Mouse (Mus musculus): ENCODE data around the gene Zfp335. TPM values are rescaled to one million over a fixed set of nuclear protein-coding genes. Genes with fewer than 3 reads are reported as not detected.

Zfp335 gene
- polyA plus RNA-seq, 1 experiment from 2014 or later, result 9.2 TPM

- Histone ChIP-seq H3K9me3 (replicated peaks; ENCODE audit: control insufficient read depth, low read length) (peaks cover 4% of the 10 kb centered on the region), H3K4me1 (ENCODE audit: control insufficient read depth, insufficient read depth, low read length) (peaks cover 11% of the 10 kb centered on the region), H3K4me2 (ENCODE audit: low read depth, low read length) (no peak overlapping the region), H3K36me3 (ENCODE audit: control insufficient read depth, insufficient read depth) (no peaks in the 10 kb centered on the region), H3K4me3 (ENCODE audit: low read length) (no peak overlapping the region), H3K27ac (ENCODE audit: low read length) (no peak overlapping the region), H3K9ac (ENCODE audit: low read length) (no peak overlapping the region), H3K27me3 (ENCODE audit: control insufficient read depth, insufficient read depth, low read length) (peaks cover 75% of the 10 kb centered on the region)
- 25% methylated on average over 13 of the region's 13 CpGs for WGBS
- no peak for ATAC-seq (replicated peaks; ENCODE audit: extremely low read depth, insufficient read depth, low FRiP score)
Observed at GRCm38 (mm10) chr2:164950501-164950900, 38.9 kb upstream of the Zfp335 start.

- Histone ChIP-seq H3K9ac (ENCODE audit: low read length) (no peak overlapping the region), H3K4me3 (ENCODE audit: low read length) (peak overlapping the region; percentile 34), H3K27ac (ENCODE audit: low read length) (no peak overlapping the region), H3K4me2 (ENCODE audit: low read depth, low read length) (peak overlapping the region; percentile 53), H3K4me1 (ENCODE audit: control insufficient read depth, insufficient read depth, low read length) (peaks cover 11% of the 10 kb centered on the region), H3K9me3 (replicated peaks; ENCODE audit: control insufficient read depth, low read length) (peaks cover 4% of the 10 kb centered on the region), H3K27me3 (ENCODE audit: control insufficient read depth, insufficient read depth, low read length) (peaks cover 73% of the 10 kb centered on the region), H3K36me3 (ENCODE audit: control insufficient read depth, insufficient read depth) (no peaks in the 10 kb centered on the region)
- ATAC-seq (replicated peaks; ENCODE audit: extremely low read depth, insufficient read depth, low FRiP score), result no peak
- 7% methylated on average over 25 of the region's 25 CpGs for WGBS
Observed at GRCm38 (mm10) chr2:164948962-164949361, 37.4 kb upstream of the Zfp335 start.

GRCm38 (mm10) chr2:164947930-164948329 is 36.4 kb upstream of the Zfp335 start:
- Histone ChIP-seq H3K27ac (ENCODE audit: low read length) (no peak overlapping the region), H3K4me2 (ENCODE audit: low read depth, low read length) (no peak overlapping the region), H3K27me3 (ENCODE audit: control insufficient read depth, insufficient read depth, low read length) (peaks cover 66% of the 10 kb centered on the region), H3K9ac (ENCODE audit: low read length) (no peak overlapping the region), H3K36me3 (ENCODE audit: control insufficient read depth, insufficient read depth) (no peaks in the 10 kb centered on the region), H3K9me3 (replicated peaks; ENCODE audit: control insufficient read depth, low read length) (peaks cover 4% of the 10 kb centered on the region), H3K4me3 (ENCODE audit: low read length) (no peak overlapping the region), H3K4me1 (ENCODE audit: control insufficient read depth, insufficient read depth, low read length) (peaks cover 8% of the 10 kb centered on the region)
- WGBS, result 5% methylated on average over 7 of the region's 7 CpGs
- no peak for ATAC-seq (replicated peaks; ENCODE audit: extremely low read depth, insufficient read depth, low FRiP score)

GRCm38 (mm10) chr2:164947506-164947905 is 35.9 kb upstream of the Zfp335 start:
- H3K4me1 ChIP-seq (ENCODE audit: control insufficient read depth, insufficient read depth, low read length), result peaks cover 7% of the 10 kb centered on the region
- H3K36me3 ChIP-seq (ENCODE audit: control insufficient read depth, insufficient read depth), result no peaks in the 10 kb centered on the region
- peaks cover 64% of the 10 kb centered on the region for H3K27me3 ChIP-seq (ENCODE audit: control insufficient read depth, insufficient read depth, low read length)
- no peak overlapping the region for H3K4me3 ChIP-seq (ENCODE audit: low read length)
- H3K9me3 ChIP-seq (replicated peaks; ENCODE audit: control insufficient read depth, low read length), result peaks cover 4% of the 10 kb centered on the region
- no peak overlapping the region for H3K4me2 ChIP-seq (ENCODE audit: low read depth, low read length)
- ATAC-seq (replicated peaks; ENCODE audit: extremely low read depth, insufficient read depth, low FRiP score), result no peak
- WGBS, result 43% methylated on average over 4 of the region's 4 CpGs
- H3K9ac ChIP-seq (ENCODE audit: low read length), result no peak overlapping the region
- H3K27ac ChIP-seq (ENCODE audit: low read length), result no peak overlapping the region

- Histone ChIP-seq H3K27ac (ENCODE audit: low read length) (no peak overlapping the region), H3K27me3 (ENCODE audit: control insufficient read depth, insufficient read depth, low read length) (peaks cover 41% of the 10 kb centered on the region), H3K4me1 (ENCODE audit: control insufficient read depth, insufficient read depth, low read length) (peaks cover 7% of the 10 kb centered on the region), H3K36me3 (ENCODE audit: control insufficient read depth, insufficient read depth) (no peaks in the 10 kb centered on the region), H3K4me2 (ENCODE audit: low read depth, low read length) (no peak overlapping the region), H3K9ac (ENCODE audit: low read length) (no peak overlapping the region), H3K9me3 (replicated peaks; ENCODE audit: control insufficient read depth, low read length) (no peaks in the 10 kb centered on the region), H3K4me3 (ENCODE audit: low read length) (no peak overlapping the region)
- no peak for ATAC-seq (replicated peaks; ENCODE audit: extremely low read depth, insufficient read depth, low FRiP score)
- WGBS, result 17% methylated on average over 5 of the region's 5 CpGs
Observed at GRCm38 (mm10) chr2:164942692-164943290, 31.2 kb upstream of the Zfp335 start.

- 24% methylated on average over 10 of the region's 10 CpGs for WGBS
- no peak for ATAC-seq (replicated peaks; ENCODE audit: extremely low read depth, insufficient read depth, low FRiP score)
Observed at GRCm38 (mm10) chr2:164940140-164940830, 28.7 kb upstream of the Zfp335 start, which contains the start of gene Mmp9. Gene Mmp9, plus strand, starts transcription at chr2:164940780.

GRCm38 (mm10) chr2:164939106-164939505 is 27.5 kb upstream of the Zfp335 start:
- H3K36me3 ChIP-seq (ENCODE audit: control insufficient read depth, insufficient read depth), result no peaks in the 10 kb centered on the region
- peak overlapping the region; percentile 62 for H3K4me2 ChIP-seq (ENCODE audit: low read depth, low read length)
- peaks cover 7% of the 10 kb centered on the region for H3K4me1 ChIP-seq (ENCODE audit: control insufficient read depth, insufficient read depth, low read length)
- no peak for ATAC-seq (replicated peaks; ENCODE audit: extremely low read depth, insufficient read depth, low FRiP score)
- no peak overlapping the region for H3K9ac ChIP-seq (ENCODE audit: low read length)
- H3K27me3 ChIP-seq (ENCODE audit: control insufficient read depth, insufficient read depth, low read length), result peaks cover 38% of the 10 kb centered on the region
- H3K4me3 ChIP-seq (ENCODE audit: low read length), result peak overlapping the region; percentile 28
- WGBS, result 3% methylated on average over 11 of the region's 11 CpGs
- H3K9me3 ChIP-seq (replicated peaks; ENCODE audit: control insufficient read depth, low read length), result no peaks in the 10 kb centered on the region
- H3K27ac ChIP-seq (ENCODE audit: low read length), result no peak overlapping the region

More at GRCm38 (mm10) chr2:164940140-164940830, 28.7 kb upstream of the Zfp335 start, which contains the start of gene Mmp9:
- no peak within 1 kb of the TSS for H3K4me2 ChIP-seq (ENCODE audit: low read depth, low read length)
- H3K27ac ChIP-seq (ENCODE audit: low read length), result no peak within 1 kb of the TSS
- H3K9ac ChIP-seq (ENCODE audit: low read length), result no peak within 1 kb of the TSS
- H3K9me3 ChIP-seq (replicated peaks; ENCODE audit: control insufficient read depth, low read length), result no peaks in the 10 kb centered on the region
- peaks cover 7% of the 10 kb centered on the region for H3K4me1 ChIP-seq (ENCODE audit: control insufficient read depth, insufficient read depth, low read length)
- no peaks in the 10 kb centered on the region for H3K36me3 ChIP-seq (ENCODE audit: control insufficient read depth, insufficient read depth)
- H3K27me3 ChIP-seq (ENCODE audit: control insufficient read depth, insufficient read depth, low read length), result peaks cover 33% of the 10 kb centered on the region
- no peak within 1 kb of the TSS for H3K4me3 ChIP-seq (ENCODE audit: low read length)

GRCm38 (mm10) chr2:164938146-164939091 is 26.9 kb upstream of the Zfp335 start:
- 4% methylated on average over 39 of the region's 39 CpGs for WGBS
- 0 out of 2 replicates have a peak, but pooled peaks have one; percentile 39 for ATAC-seq (replicated peaks; ENCODE audit: extremely low read depth, insufficient read depth, low FRiP score)

More at GRCm38 (mm10) chr2:164938146-164939091, 26.9 kb upstream of the Zfp335 start:
- H3K27me3 ChIP-seq (ENCODE audit: control insufficient read depth, insufficient read depth, low read length), result peaks cover 39% of the 10 kb centered on the region
- peaks cover 7% of the 10 kb centered on the region for H3K4me1 ChIP-seq (ENCODE audit: control insufficient read depth, insufficient read depth, low read length)
- H3K9ac ChIP-seq (ENCODE audit: low read length), result no peak overlapping the region
- H3K4me3 ChIP-seq (ENCODE audit: low read length), result peak overlapping the region; percentile 28
- peak overlapping the region; percentile 62 for H3K4me2 ChIP-seq (ENCODE audit: low read depth, low read length)
- no peak overlapping the region for H3K27ac ChIP-seq (ENCODE audit: low read length)
- H3K9me3 ChIP-seq (replicated peaks; ENCODE audit: control insufficient read depth, low read length), result no peaks in the 10 kb centered on the region
- H3K36me3 ChIP-seq (ENCODE audit: control insufficient read depth, insufficient read depth), result no peaks in the 10 kb centered on the region

All from heart, embryonic 16.5 days (tissue).